Comparison of ENCODE assay signal across 9 mouse cellular contexts in genomic region chr7:83813993-83814392, GRCm38 (mm10). TPM values are rescaled to one million over a fixed set of nuclear protein-coding genes. Genes with fewer than 3 reads are reported as not detected.
DNase-seq lines count a peak whose midpoint lies in the region; ATAC-seq and TF ChIP-seq lines count a peak whose summit lies in the region.
"Had no signal": no experiment of that assay in that cellular context is flagged by ENCODE, and none has a peak within 500 bp of the region (broad histone marks: within the 10 kb centered on the region; RNA-seq: fewer than 3 reads in every experiment).

No protein-coding gene starts in this region.

- H3K4me1 ChIP-seq in heart, embryonic 12.5 days (replicated peaks): peaks cover 38% of the 10 kb centered on the region
- peaks cover 45% of the 10 kb centered on the region for H3K4me1 ChIP-seq in kidney, embryonic 16.5 days (ENCODE audit: insufficient read depth, low read length)
- 0 out of 2 replicates have a peak, but pooled peaks cover 3% of the 10 kb centered on the region for H3K4me1 ChIP-seq in thymus, adult 2 months (replicated peaks; ENCODE audit: control insufficient read depth, insufficient read depth, low read length)

- TF ChIP-seq CTCF in left cerebral cortex, adult 2 months (IDR thresholded peaks at IDR 0.05): no peak
- TF ChIP-seq CTCF in thymus, adult 2 months (IDR thresholded peaks at IDR 0.05; ENCODE audit: borderline replicate concordance, control insufficient read depth, extremely low read depth, insufficient read depth, low read length, poor library complexity): no peak

- WGBS in heart, embryonic 12.5 days: 5% methylated on average over 4 of the region's 4 CpGs
- WGBS in kidney, embryonic 16.5 days: 6% methylated on average over 4 of the region's 4 CpGs
- 64% methylated on average over 4 of the region's 4 CpGs for WGBS in thymus, adult 2 months

- H3K27ac ChIP-seq in left cerebral cortex, adult 2 months: peak overlapping the region; percentile 22
- H3K27ac ChIP-seq in heart, embryonic 12.5 days (ENCODE audit: poor library complexity, severe bottlenecking): peak overlapping the region; percentile 94
- peak overlapping the region; percentile 85 for H3K27ac ChIP-seq in kidney, embryonic 16.5 days (ENCODE audit: low read length)
- no peak overlapping the region for H3K27ac ChIP-seq in thymus, adult 2 months (ENCODE audit: control insufficient read depth, insufficient read depth, low read length)

- no peak overlapping the region for H3K4me3 ChIP-seq in left cerebral cortex, adult 2 months
- no peak overlapping the region for H3K4me3 ChIP-seq in heart, embryonic 12.5 days
- no peak overlapping the region for H3K4me3 ChIP-seq in kidney, embryonic 16.5 days (ENCODE audit: low read length)
- H3K4me3 ChIP-seq in thymus, adult 2 months (ENCODE audit: control insufficient read depth, insufficient read depth, low read length): no peak overlapping the region

- no peaks in the 10 kb centered on the region for H3K36me3 ChIP-seq in heart, embryonic 12.5 days
- H3K36me3 ChIP-seq in kidney, embryonic 16.5 days (ENCODE audit: insufficient read depth, low read length): no peaks in the 10 kb centered on the region
- no peaks in the 10 kb centered on the region for H3K36me3 ChIP-seq in thymus, adult 2 months (ENCODE audit: control insufficient read depth, insufficient read depth, low read length)
- H3K36me3 ChIP-seq: G1E had no signal

- no peaks in the 10 kb centered on the region for H3K9me3 ChIP-seq in heart, embryonic 12.5 days (replicated peaks)
- H3K9me3 ChIP-seq in kidney, embryonic 16.5 days (ENCODE audit: low read length): no peaks in the 10 kb centered on the region
- H3K9me3 ChIP-seq: G1E had no signal

- ATAC-seq in heart, embryonic 12.5 days (ENCODE audit: insufficient number of reproducible peaks, low FRiP score): peak; percentile 54; the same call in 1 of the 2 replicates
- peak; percentile 72 for ATAC-seq in kidney, embryonic 16.5 days (ENCODE audit: low FRiP score, low TSS enrichment)

- peak overlapping the region; percentile 46 for H3K4me2 ChIP-seq in heart, embryonic 12.5 days
- H3K4me2 ChIP-seq in kidney, embryonic 16.5 days (replicated peaks; ENCODE audit: low read depth, low read length): peak overlapping the region; percentile 21; the same call in 1 of the 2 replicates

- intact Hi-C loops in left cerebral cortex, adult 2 months (cut with DNase I): loop anchor here (2.0 kb wide), 1 partner anchor 71 kb away; the partner anchor contains the start of genes Mesd and Tlnrd1
- intact Hi-C loops in left cerebral cortex, postnatal 36 days (cut with DNase I): no loop called here

- peak in 1 of 2 experiments; percentile 20 for DNase-seq in left cerebral cortex, adult 2 months (ENCODE audit: extremely low spot score in 1 of 2, low spot score in 2 of 2)
- DNase-seq in left cerebral cortex, postnatal 36 days (ENCODE audit: low spot score in 2 of 2): no peak
- DNase-seq in embryo, embryonic 9.5 days (ENCODE audit: extremely low spot score): peak; percentile 80
- peak; percentile 53 for DNase-seq in lung, postnatal 25 days (ENCODE audit: low spot score)
- peak; percentile 45 for DNase-seq in testis, postnatal 14 days (ENCODE audit: low spot score)
- no peak for DNase-seq in thymus, adult 2 months

- no peak for TF ChIP-seq POLR2A in thymus, adult 2 months (IDR thresholded peaks at IDR 0.05; ENCODE audit: control insufficient read depth, extremely low read depth, insufficient read depth, low read length, poor library complexity)

- H3K27me3 ChIP-seq in heart, embryonic 12.5 days (replicated peaks): no peaks in the 10 kb centered on the region
- no peaks in the 10 kb centered on the region for H3K27me3 ChIP-seq in kidney, embryonic 16.5 days (ENCODE audit: insufficient read depth, low read length)
- no peaks in the 10 kb centered on the region for H3K27me3 ChIP-seq in thymus, adult 2 months (ENCODE audit: control insufficient read depth, insufficient read depth, low read length)

- H3K9ac ChIP-seq in heart, embryonic 12.5 days: no peak overlapping the region; the same call in 1 of the 2 replicates
- peak overlapping the region; percentile 54; the same call in 1 of the 2 replicates for H3K9ac ChIP-seq in kidney, embryonic 16.5 days (replicated peaks; ENCODE audit: low read length)

RNA-seq across cellular contexts. Expression of gene Cfap161, which starts 19.3 kb away (rescaled TPM):
- under 1 TPM in 1 of 2 experiments, not detected in 1; 0.94 TPM for total RNA-seq in left cerebral cortex, adult 2 months (2021)
- under 1 TPM in 1 of 2 experiments, not detected in 1; 0.59 TPM for total RNA-seq in left cerebral cortex, postnatal 36 days (2021)
- 4.6 and 5.6 TPM in 2 replicates for polyA plus RNA-seq in heart, embryonic 12.5 days (2016; fragmentation: Nextera tagmentation; extraction: Ambion mirVana)
- polyA plus RNA-seq in kidney, embryonic 16.5 days (2015; fragmentation: Nextera tagmentation; extraction: Ambion mirVana): 0.11 TPM in 1 of 2 replicates, not detected in the other
- polyA plus RNA-seq in thymus, adult 2 months (2012; rRNA removed): 0.18 TPM in 1 of 2 replicates, not detected in the other
- total RNA-seq: G1E had no signal
- polyA plus RNA-seq: G1E had no signal

Comparison
In these comparisons a context has a peak if more than half of its experiments do, and no peak if none do; other contexts are left out.
1. DNase-seq: peak in embryo, embryonic 9.5 days (single experiment), lung, postnatal 25 days (single experiment) and testis, postnatal 14 days (single experiment); none in left cerebral cortex, postnatal 36 days (0 of 2) and thymus, adult 2 months (single experiment).